8 mouse cellular contexts compared by ENCODE assay signal in the genomic region with DNA sequence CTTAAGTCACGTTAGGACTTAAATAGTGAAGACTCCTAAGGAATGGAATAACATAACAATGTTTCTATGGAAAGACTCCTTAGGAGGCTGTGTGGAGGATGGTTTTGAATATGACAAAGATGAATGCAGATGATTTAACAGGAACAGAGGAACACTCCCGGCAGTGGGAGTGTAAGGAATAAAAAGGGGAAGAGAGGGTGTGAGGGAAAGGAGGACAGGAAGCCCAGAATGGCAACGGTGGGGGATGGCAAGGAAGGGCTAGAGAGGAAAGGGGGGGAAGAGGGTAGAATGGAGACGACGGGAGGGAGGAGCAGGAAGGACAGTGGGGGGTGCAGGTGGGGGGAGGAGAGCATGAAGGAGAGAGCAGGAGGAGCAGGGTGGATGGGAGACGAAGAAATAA. TPM values are rescaled to one million over a fixed set of nuclear protein-coding genes. Genes with fewer than 3 reads are reported as not detected.
A peak's percentile ranks its signal among the peaks of the same experiment; 100 is the strongest.
DNase-seq lines count a peak whose midpoint lies in the region; ATAC-seq lines count a peak whose summit lies in the region.

No protein-coding gene starts in this region.

- peak overlapping the region; percentile 54 for H3K4me2 ChIP-seq in liver, embryonic 11.5 days
- 0 out of 2 replicates have a peak overlapping the region, but pooled peaks have one; percentile 22 for H3K4me2 ChIP-seq in neural tube, embryonic 15.5 days

- WGBS in liver, embryonic 11.5 days, result 15% methylated on average over 6 of the region's 6 CpGs
- WGBS in neural tube, embryonic 15.5 days, result 16% methylated on average over 6 of the region's 6 CpGs

- no peak overlapping the region for H3K9ac ChIP-seq in liver, embryonic 11.5 days (ENCODE audit: low read depth, low read length)
- no peak overlapping the region for H3K9ac ChIP-seq in neural tube, embryonic 15.5 days (replicated peaks)

- H3K4me3 ChIP-seq in liver, embryonic 11.5 days (ENCODE audit: low read depth, low read length), result no peak overlapping the region
- no peak overlapping the region for H3K4me3 ChIP-seq in neural tube, embryonic 15.5 days (replicated peaks)

- peak; percentile 83 for ATAC-seq in frontal cortex, adult (ENCODE audit: low TSS enrichment)
- ATAC-seq in liver, embryonic 11.5 days (replicated peaks; ENCODE audit: low FRiP score), result no peak
- no peak for ATAC-seq in neural tube, embryonic 15.5 days (ENCODE audit: low FRiP score)

- peaks cover 5% of the 10 kb centered on the region for H3K4me1 ChIP-seq in liver, embryonic 11.5 days (replicated peaks; ENCODE audit: control insufficient read depth, insufficient read depth, low read length)
- H3K4me1 ChIP-seq in neural tube, embryonic 15.5 days, result peaks cover 4% of the 10 kb centered on the region; the same call in 1 of the 2 replicates

- H3K27me3 ChIP-seq in liver, embryonic 11.5 days (replicated peaks; ENCODE audit: control insufficient read depth, insufficient read depth, low read length), result no peaks in the 10 kb centered on the region; the same call in 1 of the 2 replicates
- peaks cover 13% of the 10 kb centered on the region; the same call in 1 of the 2 replicates for H3K27me3 ChIP-seq in neural tube, embryonic 15.5 days (replicated peaks)

- no peaks in the 10 kb centered on the region for H3K36me3 ChIP-seq in liver, embryonic 11.5 days (ENCODE audit: control insufficient read depth, insufficient read depth, low read length)
- H3K36me3 ChIP-seq in neural tube, embryonic 15.5 days, result no peaks in the 10 kb centered on the region

- no peak overlapping the region for H3K27ac ChIP-seq in liver, embryonic 11.5 days (ENCODE audit: low read depth, low read length)
- H3K27ac ChIP-seq in neural tube, embryonic 15.5 days (replicated peaks), result no peak overlapping the region

- no peaks in the 10 kb centered on the region for H3K9me3 ChIP-seq in liver, embryonic 11.5 days (ENCODE audit: control insufficient read depth, low read length)
- no peaks in the 10 kb centered on the region for H3K9me3 ChIP-seq in neural tube, embryonic 15.5 days (replicated peaks)

- no peak for DNase-seq in frontal cortex, postnatal 14 days (ENCODE audit: low spot score in 2 of 2)
- no peak for DNase-seq in liver, embryonic 11.5 days (ENCODE audit: low spot score)
- DNase-seq in liver, result no peak
- peak; percentile 9 for DNase-seq in induced T-regulatory cell, adult 2 months (ENCODE audit: low read depth)
- DNase-seq in layer of hippocampus, postnatal 25 days (ENCODE audit: extremely low spot score in 1 of 2, low spot score in 1 of 2), result no peak
- no peak for DNase-seq in cerebellum, postnatal 4 days (ENCODE audit: low spot score in 2 of 2)

RNA-seq across cellular contexts. Expression of gene Tmem260, which starts 24.4 kb away (rescaled TPM):
- 13.8 and 15.5 TPM in 2 replicates for polyA plus RNA-seq in liver, embryonic 11.5 days (2014; fragmentation: Nextera tagmentation; extraction: Ambion mirVana)
- 14.6 and 15.3 TPM in 2 replicates for polyA plus RNA-seq in neural tube, embryonic 15.5 days (2015; fragmentation: Nextera tagmentation; extraction: Ambion mirVana)
- 10 to 100 TPM; 22.3 to 25.0 TPM for total RNA-seq in layer of hippocampus, postnatal 25 days (2021)
